Mouse (Mus musculus): ENCODE results near the gene Ltb4r1. TPM values are rescaled to one million over a fixed set of nuclear protein-coding genes. Genes with fewer than 3 reads are reported as not detected.

Ltb4r1 gene
- polyA plus RNA-seq, 1 experiment from 2014 or later: not detected

DNA sequence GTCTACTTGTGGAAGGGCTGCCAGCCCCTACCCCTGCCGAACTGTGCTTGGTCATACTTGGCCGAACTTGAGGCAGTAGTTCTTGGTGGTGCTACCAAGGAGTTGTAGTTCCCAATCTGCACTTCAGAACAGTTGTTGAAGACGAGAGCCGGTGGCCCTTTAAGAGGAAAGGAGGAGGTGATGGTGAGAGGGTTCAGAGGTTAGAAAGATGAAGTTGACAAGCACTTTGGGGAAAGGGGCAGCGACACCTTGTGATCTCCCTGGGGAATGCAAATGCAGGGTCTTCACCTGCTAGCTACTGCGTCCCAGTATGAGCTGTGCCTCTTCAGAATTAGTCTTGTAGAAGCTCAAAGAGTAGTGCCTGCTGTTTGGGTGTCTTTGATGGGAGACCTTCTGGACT is 19.4 kb downstream of the Ltb4r1 start:
- ATAC-seq (ENCODE audit: low FRiP score, low TSS enrichment) (no peak), DNase-seq (no peak)
- WGBS: 25% methylated on average over 6 of the region's 6 CpGs
- Histone ChIP-seq H3K9ac (replicated peaks; ENCODE audit: low read length) (no peak overlapping the region), H3K27ac (replicated peaks; ENCODE audit: low read depth, low read length) (no peak overlapping the region), H3K4me3 (replicated peaks; ENCODE audit: low read depth, low read length) (no peak overlapping the region), H3K27me3 (ENCODE audit: control insufficient read depth, insufficient read depth, low read length) (peaks cover 80% of the 10 kb centered on the region), H3K4me2 (ENCODE audit: low read length) (no peak overlapping the region), H3K4me1 (ENCODE audit: control insufficient read depth, insufficient read depth, low read length) (peaks cover 4% of the 10 kb centered on the region; the same call in 1 of the 2 replicates), H3K36me3 (ENCODE audit: control insufficient read depth, insufficient read depth, low read length) (no peaks in the 10 kb centered on the region), H3K9me3 (ENCODE audit: control insufficient read depth, low read length) (no peaks in the 10 kb centered on the region)

GRCm38 (mm10) chr14:55787731-55788130 is 22.0 kb downstream of the Ltb4r1 start:
- DNase-seq: no peak
- peaks cover 4% of the 10 kb centered on the region; the same call in 1 of the 2 replicates for H3K4me1 ChIP-seq (ENCODE audit: control insufficient read depth, insufficient read depth, low read length)
- no peak overlapping the region for H3K9ac ChIP-seq (replicated peaks; ENCODE audit: low read length)
- ATAC-seq (ENCODE audit: low FRiP score, low TSS enrichment): no peak
- H3K4me3 ChIP-seq (replicated peaks; ENCODE audit: low read depth, low read length): no peak overlapping the region
- no peak overlapping the region; the same call in 1 of the 2 replicates for H3K4me2 ChIP-seq (ENCODE audit: low read length)
- peaks cover 64% of the 10 kb centered on the region for H3K27me3 ChIP-seq (ENCODE audit: control insufficient read depth, insufficient read depth, low read length)
- no peaks in the 10 kb centered on the region for H3K36me3 ChIP-seq (ENCODE audit: control insufficient read depth, insufficient read depth, low read length)
- no peaks in the 10 kb centered on the region for H3K9me3 ChIP-seq (ENCODE audit: control insufficient read depth, low read length)
- no peak overlapping the region for H3K27ac ChIP-seq (replicated peaks; ENCODE audit: low read depth, low read length)
- 34% methylated on average over 11 of the region's 11 CpGs for WGBS

- 5% methylated on average over 40 of the region's 40 CpGs for WGBS
- no peak for ATAC-seq (ENCODE audit: low FRiP score, low TSS enrichment)
- Histone ChIP-seq H3K9ac (replicated peaks; ENCODE audit: low read length) (no peak within 1 kb of the TSS), H3K4me2 (ENCODE audit: low read length) (peak within 1 kb of the TSS; percentile 41), H3K27ac (replicated peaks; ENCODE audit: low read depth, low read length) (no peak within 1 kb of the TSS), H3K9me3 (ENCODE audit: control insufficient read depth, low read length) (no peaks in the 10 kb centered on the region), H3K36me3 (ENCODE audit: control insufficient read depth, insufficient read depth, low read length) (no peaks in the 10 kb centered on the region), H3K27me3 (ENCODE audit: control insufficient read depth, insufficient read depth, low read length) (peaks cover 57% of the 10 kb centered on the region), H3K4me1 (ENCODE audit: control insufficient read depth, insufficient read depth, low read length) (peaks cover 1% of the 10 kb centered on the region; the same call in 1 of the 2 replicates), H3K4me3 (replicated peaks; ENCODE audit: low read depth, low read length) (peak within 1 kb of the TSS; percentile 14)
- no peak for DNase-seq
Observed at GRCm38 (mm10) chr14:55788256-55789050, 22.7 kb downstream of the Ltb4r1 start, which contains the start of gene Ripk3. Ripk3 (minus strand) TSS chr14:55788865.

DNA sequence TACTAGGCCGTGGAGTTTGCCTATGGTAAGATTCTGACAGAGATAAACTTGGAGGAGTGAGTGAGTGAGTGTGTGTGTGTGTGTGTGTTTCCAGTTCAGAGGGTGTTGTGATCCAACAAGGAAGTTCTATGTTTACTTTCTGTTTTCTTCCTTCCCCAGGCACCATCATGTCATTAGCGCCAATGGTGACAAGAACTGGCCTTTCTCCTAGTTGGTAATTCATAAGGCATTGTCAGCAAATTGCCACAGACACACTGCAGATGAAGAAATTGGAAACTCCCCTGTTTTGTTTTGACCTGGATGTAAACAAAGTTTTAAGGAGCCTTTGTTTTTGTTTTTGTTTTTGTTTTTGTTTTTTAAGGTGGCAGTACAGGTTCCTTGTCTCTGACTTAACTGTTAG is 27.7 kb downstream of the Ltb4r1 start:
- no peak overlapping the region for H3K27ac ChIP-seq (replicated peaks; ENCODE audit: low read depth, low read length)
- H3K4me2 ChIP-seq (ENCODE audit: low read length): no peak overlapping the region
- no peaks in the 10 kb centered on the region for H3K9me3 ChIP-seq (ENCODE audit: control insufficient read depth, low read length)
- ATAC-seq (ENCODE audit: low FRiP score, low TSS enrichment) (no peak), DNase-seq (no peak)
- H3K27me3 ChIP-seq (ENCODE audit: control insufficient read depth, insufficient read depth, low read length): peaks cover 17% of the 10 kb centered on the region
- no peaks in the 10 kb centered on the region for H3K4me1 ChIP-seq (ENCODE audit: control insufficient read depth, insufficient read depth, low read length)
- no peak overlapping the region for H3K4me3 ChIP-seq (replicated peaks; ENCODE audit: low read depth, low read length)
- no peak overlapping the region for H3K9ac ChIP-seq (replicated peaks; ENCODE audit: low read length)
- WGBS: 72% methylated on average over 2 of the region's 2 CpGs
- no peaks in the 10 kb centered on the region for H3K36me3 ChIP-seq (ENCODE audit: control insufficient read depth, insufficient read depth, low read length)

- 71% methylated on average over 2 of the region's 2 CpGs for WGBS
- DNase-seq (no peak), ATAC-seq (ENCODE audit: low FRiP score, low TSS enrichment) (no peak)
- no peak overlapping the region for H3K27ac ChIP-seq (replicated peaks; ENCODE audit: low read depth, low read length)
- H3K4me1 ChIP-seq (ENCODE audit: control insufficient read depth, insufficient read depth, low read length): no peaks in the 10 kb centered on the region
- no peaks in the 10 kb centered on the region for H3K36me3 ChIP-seq (ENCODE audit: control insufficient read depth, insufficient read depth, low read length)
- H3K9me3 ChIP-seq (ENCODE audit: control insufficient read depth, low read length): no peaks in the 10 kb centered on the region
- H3K27me3 ChIP-seq (ENCODE audit: control insufficient read depth, insufficient read depth, low read length): peaks cover 13% of the 10 kb centered on the region
- H3K9ac ChIP-seq (replicated peaks; ENCODE audit: low read length): no peak overlapping the region
- H3K4me3 ChIP-seq (replicated peaks; ENCODE audit: low read depth, low read length): no peak overlapping the region
- H3K4me2 ChIP-seq (ENCODE audit: low read length): no peak overlapping the region
Observed at GRCm38 (mm10) chr14:55793946-55794345, 28.2 kb downstream of the Ltb4r1 start.

- Histone ChIP-seq H3K4me3 (replicated peaks; ENCODE audit: low read depth, low read length) (no peak overlapping the region), H3K36me3 (ENCODE audit: control insufficient read depth, insufficient read depth, low read length) (no peaks in the 10 kb centered on the region), H3K4me1 (ENCODE audit: control insufficient read depth, insufficient read depth, low read length) (no peaks in the 10 kb centered on the region), H3K9ac (replicated peaks; ENCODE audit: low read length) (no peak overlapping the region), H3K4me2 (ENCODE audit: low read length) (no peak overlapping the region), H3K27me3 (ENCODE audit: control insufficient read depth, insufficient read depth, low read length) (no peaks in the 10 kb centered on the region), H3K27ac (replicated peaks; ENCODE audit: low read depth, low read length) (no peak overlapping the region), H3K9me3 (ENCODE audit: control insufficient read depth, low read length) (no peaks in the 10 kb centered on the region)
- DNase-seq (no peak), ATAC-seq (ENCODE audit: low FRiP score, low TSS enrichment) (no peak)
- 90% methylated on average over 15 of the region's 15 CpGs for WGBS
Observed at GRCm38 (mm10) chr14:55795380-55796163, 29.8 kb downstream of the Ltb4r1 start.

DNA sequence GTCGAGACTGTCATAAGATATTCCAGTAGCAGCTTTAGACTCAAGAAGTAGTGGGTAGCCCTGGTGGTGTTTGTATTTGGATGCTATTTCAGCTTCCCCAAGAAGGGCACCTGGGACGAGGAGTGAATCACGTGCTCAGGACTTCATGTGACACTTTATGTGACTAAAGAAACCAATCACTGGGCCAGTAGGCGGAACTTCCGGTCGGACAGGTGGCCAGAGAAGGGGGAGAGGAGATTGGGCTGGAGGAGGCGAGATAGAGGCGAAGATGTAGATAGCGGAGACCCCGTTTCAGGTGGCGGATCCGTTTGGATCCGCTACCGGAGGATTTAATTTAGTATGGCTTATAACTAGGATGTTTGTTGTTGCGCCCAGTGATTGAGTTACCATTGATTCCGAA is 49.1 kb downstream of the Ltb4r1 start:
- 17% methylated on average over 16 of the region's 16 CpGs for WGBS
- peak overlapping the region; percentile 70 for H3K4me2 ChIP-seq (ENCODE audit: low read length)
- peak overlapping the region; percentile 53 for H3K9ac ChIP-seq (replicated peaks; ENCODE audit: low read length)
- no peaks in the 10 kb centered on the region for H3K4me1 ChIP-seq (ENCODE audit: control insufficient read depth, insufficient read depth, low read length)
- H3K36me3 ChIP-seq (ENCODE audit: control insufficient read depth, insufficient read depth, low read length): no peaks in the 10 kb centered on the region
- DNase-seq (peak; percentile 87), ATAC-seq (ENCODE audit: low FRiP score, low TSS enrichment) (peak; percentile 84)
- H3K27ac ChIP-seq (replicated peaks; ENCODE audit: low read depth, low read length): no peak overlapping the region
- no peaks in the 10 kb centered on the region for H3K9me3 ChIP-seq (ENCODE audit: control insufficient read depth, low read length)
- H3K27me3 ChIP-seq (ENCODE audit: control insufficient read depth, insufficient read depth, low read length): no peaks in the 10 kb centered on the region
- H3K4me3 ChIP-seq (replicated peaks; ENCODE audit: low read depth, low read length): peak overlapping the region; percentile 41

DNA sequence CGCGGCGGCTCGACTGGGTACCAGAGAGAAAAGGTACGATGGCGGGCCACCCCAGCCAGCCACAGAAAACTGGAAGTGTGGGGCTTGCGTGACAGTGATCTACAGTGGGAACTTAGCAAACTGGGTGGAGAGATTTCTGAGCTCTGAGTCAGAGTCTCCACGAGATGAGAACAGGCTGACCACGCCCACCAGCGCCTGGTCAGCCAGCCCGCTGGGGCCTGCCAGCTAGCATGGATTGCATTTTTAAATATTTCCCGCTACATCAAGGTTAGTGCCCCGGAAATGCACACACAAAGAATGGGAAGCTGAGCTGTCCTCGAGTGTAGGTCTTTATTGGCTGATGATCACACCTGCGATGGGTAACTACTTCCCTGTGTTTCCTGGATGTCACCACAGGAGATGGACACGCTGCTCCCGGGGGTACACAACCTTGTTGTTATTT is 49.6 kb downstream of the Ltb4r1 start:
- Histone ChIP-seq H3K4me1 (ENCODE audit: control insufficient read depth, insufficient read depth, low read length) (no peaks in the 10 kb centered on the region), H3K4me3 (replicated peaks; ENCODE audit: low read depth, low read length) (peak overlapping the region; percentile 41), H3K9me3 (ENCODE audit: control insufficient read depth, low read length) (no peaks in the 10 kb centered on the region), H3K27ac (replicated peaks; ENCODE audit: low read depth, low read length) (peak overlapping the region; percentile 20; the same call in 1 of the 2 replicates), H3K36me3 (ENCODE audit: control insufficient read depth, insufficient read depth, low read length) (no peaks in the 10 kb centered on the region), H3K9ac (replicated peaks; ENCODE audit: low read length) (peak overlapping the region; percentile 53), H3K4me2 (ENCODE audit: low read length) (peak overlapping the region; percentile 70), H3K27me3 (ENCODE audit: control insufficient read depth, insufficient read depth, low read length) (no peaks in the 10 kb centered on the region)
- WGBS: 19% methylated on average over 17 of the region's 17 CpGs
- DNase-seq (peak; percentile 73), ATAC-seq (ENCODE audit: low FRiP score, low TSS enrichment) (peak; percentile 46)

All from midbrain, embryonic 14.5 days (tissue).